Comparison of ENCODE assay signal across 27 mouse cellular contexts in genomic region chr7:37951841-37952240, GRCm38 (mm10).
"Had no signal": no experiment of that assay in that cellular context is flagged by ENCODE, and none has a peak within 500 bp of the region (broad histone marks: within the 10 kb centered on the region; RNA-seq: fewer than 3 reads in every experiment).

No protein-coding gene starts in this region.

- H3K9ac ChIP-seq: heart, embryonic 13.5 days; heart, embryonic 15.5 days; hindbrain, embryonic 13.5 days; hindbrain, embryonic 15.5 days; intestine, embryonic 15.5 days; kidney, embryonic 15.5 days; limb, embryonic 12.5 days; liver, embryonic 13.5 days; liver, embryonic 15.5 days; liver, postnatal 0 days had no signal

- H3K4me3 ChIP-seq: heart, adult 2 months; heart, embryonic 13.5 days; heart, embryonic 15.5 days; hindbrain, embryonic 13.5 days; hindbrain, embryonic 15.5 days; intestine, embryonic 15.5 days; kidney, embryonic 15.5 days; layer of hippocampus, adult 2 months; left cerebral cortex, adult 2 months; limb, embryonic 10.5 days; limb, embryonic 12.5 days; liver, embryonic 13.5 days; liver, embryonic 15.5 days had no signal

- H3K27me3 ChIP-seq: heart, embryonic 13.5 days; heart, embryonic 15.5 days; hindbrain, embryonic 13.5 days; hindbrain, embryonic 15.5 days; intestine, embryonic 15.5 days; kidney, embryonic 15.5 days; limb, embryonic 12.5 days; liver, embryonic 13.5 days; liver, embryonic 15.5 days had no signal

- DNase-seq: gastrocnemius, postnatal 14 days; gastrocnemius, postnatal 36 days; heart, adult 11 months; heart, adult 2 months; heart, postnatal 14 days; heart, postnatal 36 days; kidney, adult 11 months; kidney, adult 2 months; kidney, adult 9 months; kidney, postnatal 14 days; kidney, postnatal 4 days; liver; liver, embryonic 13.5 days; liver, postnatal 0 days had no signal

- ATAC-seq: hindbrain, postnatal 0 days; intestine, embryonic 15.5 days; liver, postnatal 0 days had no signal

- H3K9me3 ChIP-seq: heart, embryonic 13.5 days; heart, embryonic 15.5 days; hindbrain, embryonic 13.5 days; hindbrain, embryonic 15.5 days; kidney, embryonic 15.5 days; limb, embryonic 10.5 days; limb, embryonic 12.5 days; liver, embryonic 13.5 days; liver, embryonic 15.5 days had no signal

- H3K4me1 ChIP-seq: heart, embryonic 13.5 days; heart, embryonic 15.5 days; hindbrain, embryonic 13.5 days; hindbrain, embryonic 15.5 days; limb, embryonic 10.5 days; limb, embryonic 12.5 days; liver, embryonic 13.5 days; liver, embryonic 15.5 days had no signal

- H3K27ac ChIP-seq: heart, adult 2 months; heart, embryonic 13.5 days; heart, embryonic 15.5 days; hindbrain, embryonic 13.5 days; hindbrain, embryonic 15.5 days; hindbrain, postnatal 0 days; intestine, embryonic 15.5 days; kidney, embryonic 15.5 days; kidney, postnatal 0 days; layer of hippocampus, adult 2 months; left cerebral cortex, adult 2 months; limb, embryonic 10.5 days; limb, embryonic 12.5 days; liver, embryonic 13.5 days; liver, embryonic 15.5 days had no signal

- H3K36me3 ChIP-seq: hindbrain, embryonic 15.5 days; intestine, embryonic 15.5 days; liver, embryonic 15.5 days had no signal
